Mouse (Mus musculus): ENCODE results near the gene Malsu1. TPM values are rescaled to one million over a fixed set of nuclear protein-coding genes. Genes with fewer than 3 reads are reported as not detected.
A peak's percentile ranks its signal among the peaks of the same experiment; 100 is the strongest.

The Malsu1 gene
- polyA plus RNA-seq, 1 experiment from 2014 or later, result 59.8 TPM

GRCm38 (mm10) chr6:49050677-49051410, 22.8 kb upstream of the Malsu1 start:
- H3K9ac ChIP-seq (ENCODE audit: low read length), result no peak overlapping the region
- no peaks in the 10 kb centered on the region for H3K27me3 ChIP-seq (ENCODE audit: control insufficient read depth, insufficient read depth, low read length)
- WGBS, result 70% methylated on average over 11 of the region's 11 CpGs
- no peak overlapping the region for H3K4me3 ChIP-seq (ENCODE audit: control insufficient read depth in 1 of 2, insufficient read depth in 1 of 2, low read depth in 1 of 2, low read length in 2 of 2)
- no peaks in the 10 kb centered on the region for H3K4me1 ChIP-seq (ENCODE audit: control insufficient read depth in 2 of 2, insufficient read depth in 2 of 2, low read length in 2 of 2)
- no peak overlapping the region for H3K27ac ChIP-seq (replicated peaks in 1 of 2; ENCODE audit: control insufficient read depth in 1 of 2, insufficient read depth in 1 of 2, low read depth in 2 of 2, low read length in 2 of 2)
- H3K36me3 ChIP-seq (ENCODE audit: control insufficient read depth, insufficient read depth, low read length), result no peaks in the 10 kb centered on the region
- H3K9me3 ChIP-seq (ENCODE audit: control insufficient read depth, low read length), result no peaks in the 10 kb centered on the region
- no peak overlapping the region for H3K4me2 ChIP-seq (ENCODE audit: low read length)
- no peak for ATAC-seq (ENCODE audit: insufficient number of reproducible peaks, insufficient read depth, low FRiP score, low read depth)

GRCm38 (mm10) chr6:49052191-49052590, 21.4 kb upstream of the Malsu1 start:
- H3K27ac ChIP-seq (replicated peaks in 1 of 2; ENCODE audit: control insufficient read depth in 1 of 2, insufficient read depth in 1 of 2, low read depth in 2 of 2, low read length in 2 of 2), result no peak overlapping the region
- H3K9me3 ChIP-seq (ENCODE audit: control insufficient read depth, low read length), result no peaks in the 10 kb centered on the region
- H3K9ac ChIP-seq (ENCODE audit: low read length), result no peak overlapping the region
- no peaks in the 10 kb centered on the region for H3K4me1 ChIP-seq (ENCODE audit: control insufficient read depth in 2 of 2, insufficient read depth in 2 of 2, low read length in 2 of 2)
- H3K36me3 ChIP-seq (ENCODE audit: control insufficient read depth, insufficient read depth, low read length), result no peaks in the 10 kb centered on the region
- no peak overlapping the region for H3K4me3 ChIP-seq (ENCODE audit: control insufficient read depth in 1 of 2, insufficient read depth in 1 of 2, low read depth in 1 of 2, low read length in 2 of 2)
- no peak for ATAC-seq (ENCODE audit: insufficient number of reproducible peaks, insufficient read depth, low FRiP score, low read depth)
- WGBS, result 60% methylated on average over 5 of the region's 5 CpGs
- no peak overlapping the region for H3K4me2 ChIP-seq (ENCODE audit: low read length)
- no peaks in the 10 kb centered on the region for H3K27me3 ChIP-seq (ENCODE audit: control insufficient read depth, insufficient read depth, low read length)

DNA sequence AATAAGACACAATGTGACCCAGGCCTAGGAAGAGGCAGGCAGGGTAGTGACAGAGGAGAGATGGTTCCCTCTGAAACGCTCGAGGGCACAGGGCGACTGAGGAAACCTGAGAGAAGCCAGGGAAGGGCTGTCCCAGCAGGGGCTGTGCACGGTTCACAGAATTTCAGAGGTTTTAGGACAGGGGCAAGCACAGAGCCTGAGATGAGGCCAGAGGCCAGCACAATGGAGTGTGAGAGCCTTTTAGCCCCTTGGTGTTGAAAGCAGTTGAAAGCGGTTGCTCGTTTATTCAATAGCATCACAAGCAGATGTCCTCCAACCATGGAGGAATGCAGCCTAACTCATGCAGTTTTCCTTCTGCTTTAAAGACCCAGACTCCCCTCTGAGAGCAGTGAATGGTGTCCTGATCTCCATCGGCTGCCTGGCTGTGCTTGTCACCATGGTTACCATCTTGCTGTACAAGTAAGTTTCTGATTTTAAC, 18.3 kb upstream of the Malsu1 start:
- ATAC-seq (ENCODE audit: insufficient number of reproducible peaks, insufficient read depth, low FRiP score, low read depth), result no peak
- WGBS, result 42% methylated on average over 7 of the region's 7 CpGs
- Histone ChIP-seq H3K4me2 (ENCODE audit: low read length) (no peak overlapping the region), H3K9ac (ENCODE audit: low read length) (no peak overlapping the region), H3K4me1 (ENCODE audit: control insufficient read depth in 2 of 2, insufficient read depth in 2 of 2, low read length in 2 of 2) (no peaks in the 10 kb centered on the region), H3K27me3 (ENCODE audit: control insufficient read depth, insufficient read depth, low read length) (no peaks in the 10 kb centered on the region), H3K9me3 (ENCODE audit: control insufficient read depth, low read length) (no peaks in the 10 kb centered on the region), H3K36me3 (ENCODE audit: control insufficient read depth, insufficient read depth, low read length) (no peaks in the 10 kb centered on the region), H3K27ac (replicated peaks in 1 of 2; ENCODE audit: control insufficient read depth in 1 of 2, insufficient read depth in 1 of 2, low read depth in 2 of 2, low read length in 2 of 2) (no peak overlapping the region), H3K4me3 (ENCODE audit: control insufficient read depth in 1 of 2, insufficient read depth in 1 of 2, low read depth in 1 of 2, low read length in 2 of 2) (no peak overlapping the region)

GRCm38 (mm10) chr6:49056009-49056408, 17.6 kb upstream of the Malsu1 start:
- Histone ChIP-seq H3K27ac (replicated peaks in 1 of 2; ENCODE audit: control insufficient read depth in 1 of 2, insufficient read depth in 1 of 2, low read depth in 2 of 2, low read length in 2 of 2) (no peak overlapping the region), H3K9ac (ENCODE audit: low read length) (no peak overlapping the region), H3K4me3 (ENCODE audit: control insufficient read depth in 1 of 2, insufficient read depth in 1 of 2, low read depth in 1 of 2, low read length in 2 of 2) (no peak overlapping the region), H3K9me3 (ENCODE audit: control insufficient read depth, low read length) (no peaks in the 10 kb centered on the region), H3K4me2 (ENCODE audit: low read length) (no peak overlapping the region), H3K4me1 (ENCODE audit: control insufficient read depth in 2 of 2, insufficient read depth in 2 of 2, low read length in 2 of 2) (no peaks in the 10 kb centered on the region), H3K27me3 (ENCODE audit: control insufficient read depth, insufficient read depth, low read length) (no peaks in the 10 kb centered on the region), H3K36me3 (ENCODE audit: control insufficient read depth, insufficient read depth, low read length) (no peaks in the 10 kb centered on the region)
- no peak for ATAC-seq (ENCODE audit: insufficient number of reproducible peaks, insufficient read depth, low FRiP score, low read depth)
- 84% methylated on average over 9 of the region's 9 CpGs for WGBS

GRCm38 (mm10) chr6:49057053-49058021, 16.3 kb upstream of the Malsu1 start:
- Histone ChIP-seq H3K36me3 (ENCODE audit: control insufficient read depth, insufficient read depth, low read length) (no peaks in the 10 kb centered on the region), H3K9ac (ENCODE audit: low read length) (no peak overlapping the region), H3K4me3 (ENCODE audit: control insufficient read depth in 1 of 2, insufficient read depth in 1 of 2, low read depth in 1 of 2, low read length in 2 of 2) (no peak overlapping the region), H3K4me1 (ENCODE audit: control insufficient read depth in 2 of 2, insufficient read depth in 2 of 2, low read length in 2 of 2) (no peaks in the 10 kb centered on the region), H3K9me3 (ENCODE audit: control insufficient read depth, low read length) (no peaks in the 10 kb centered on the region), H3K4me2 (ENCODE audit: low read length) (no peak overlapping the region), H3K27ac (replicated peaks in 1 of 2; ENCODE audit: control insufficient read depth in 1 of 2, insufficient read depth in 1 of 2, low read depth in 2 of 2, low read length in 2 of 2) (no peak overlapping the region), H3K27me3 (ENCODE audit: control insufficient read depth, insufficient read depth, low read length) (no peaks in the 10 kb centered on the region)
- WGBS, result 33% methylated on average over 8 of the region's 8 CpGs
- ATAC-seq (ENCODE audit: insufficient number of reproducible peaks, insufficient read depth, low FRiP score, low read depth), result no peak

DNA sequence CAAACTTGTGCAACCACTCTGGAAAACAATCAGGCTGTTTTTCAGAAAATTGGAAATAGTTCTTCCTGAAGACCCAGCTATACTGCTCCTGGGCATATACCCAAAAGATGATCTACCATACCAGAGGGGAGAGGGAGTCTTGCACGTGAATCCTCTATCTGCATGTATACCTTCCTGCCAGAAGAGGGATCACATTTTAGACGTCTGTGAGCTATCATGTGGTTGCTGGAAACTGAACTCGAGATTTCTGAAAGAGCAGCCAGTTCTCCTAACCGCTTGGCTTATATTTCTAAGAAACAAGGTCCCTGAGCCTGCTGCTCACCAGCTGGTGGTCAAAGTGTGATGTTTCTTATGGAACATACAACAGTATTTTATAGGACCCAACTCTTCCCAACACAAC, 5.2 kb upstream of the Malsu1 start:
- Histone ChIP-seq H3K9ac (ENCODE audit: low read length) (no peak overlapping the region), H3K4me2 (ENCODE audit: low read length) (no peak overlapping the region), H3K4me3 (ENCODE audit: control insufficient read depth in 1 of 2, insufficient read depth in 1 of 2, low read depth in 1 of 2, low read length in 2 of 2) (no peak overlapping the region), H3K27me3 (ENCODE audit: control insufficient read depth, insufficient read depth, low read length) (no peaks in the 10 kb centered on the region), H3K9me3 (ENCODE audit: control insufficient read depth, low read length) (no peaks in the 10 kb centered on the region), H3K4me1 (ENCODE audit: control insufficient read depth in 2 of 2, insufficient read depth in 2 of 2, low read length in 2 of 2) (no peaks in the 10 kb centered on the region), H3K36me3 (ENCODE audit: control insufficient read depth, insufficient read depth, low read length) (no peaks in the 10 kb centered on the region), H3K27ac (replicated peaks in 1 of 2; ENCODE audit: control insufficient read depth in 1 of 2, insufficient read depth in 1 of 2, low read depth in 2 of 2, low read length in 2 of 2) (no peak overlapping the region)
- ATAC-seq (ENCODE audit: insufficient number of reproducible peaks, insufficient read depth, low FRiP score, low read depth), result no peak
- 34% methylated on average over 4 of the region's 4 CpGs for WGBS

- peak overlapping the region; percentile 96 to 99 for H3K4me3 ChIP-seq (ENCODE audit: control insufficient read depth in 1 of 2, insufficient read depth in 1 of 2, low read depth in 1 of 2, low read length in 2 of 2)
- H3K36me3 ChIP-seq (ENCODE audit: control insufficient read depth, insufficient read depth, low read length), result peaks cover 10% of the 10 kb centered on the region; the same call in 1 of the 2 replicates
- peak overlapping the region; percentile 81 for H3K4me2 ChIP-seq (ENCODE audit: low read length)
- peak; percentile 22; the same call in 1 of the 2 replicates for ATAC-seq (ENCODE audit: insufficient number of reproducible peaks, insufficient read depth, low FRiP score, low read depth)
- H3K4me1 ChIP-seq (ENCODE audit: control insufficient read depth in 2 of 2, insufficient read depth in 2 of 2, low read length in 2 of 2), result peaks cover 0 to 13% of the 10 kb centered on the region in 2 experiments; a peak in 3 of 4 replicates
- H3K9me3 ChIP-seq (ENCODE audit: control insufficient read depth, low read length), result no peaks in the 10 kb centered on the region
- no peaks in the 10 kb centered on the region for H3K27me3 ChIP-seq (ENCODE audit: control insufficient read depth, insufficient read depth, low read length)
- H3K9ac ChIP-seq (ENCODE audit: low read length), result peak overlapping the region; percentile 92
- peak overlapping the region; percentile 71 to 80 for H3K27ac ChIP-seq (replicated peaks in 1 of 2; ENCODE audit: control insufficient read depth in 1 of 2, insufficient read depth in 1 of 2, low read depth in 2 of 2, low read length in 2 of 2)
- WGBS, result under 1% methylated on average over 19 of the region's 19 CpGs
These were observed 509 bp downstream of the Malsu1 start for GRCm38 (mm10) chr6:49074117-49074490.
